Mouse (Mus musculus): ENCODE results near the gene Gm37240. TPM values are rescaled to one million over a fixed set of nuclear protein-coding genes. Genes with fewer than 3 reads are reported as not detected.

The Gm37240 gene
- polyA plus RNA-seq, 1 experiment from 2014 or later = not detected

GRCm38 (mm10) chr3:85162430-85162829, 724.9 kb downstream of the Gm37240 start:
- no peak overlapping the region for H3K27ac ChIP-seq (replicated peaks)
- no peak for ATAC-seq (ENCODE audit: low read depth)

GRCm38 (mm10) chr3:85160816-85161215, 726.5 kb downstream of the Gm37240 start:
- WGBS = 78% methylated on average over 10 of the region's 10 CpGs
- Histone ChIP-seq H3K27ac (replicated peaks) (no peak overlapping the region), H3K9me3 (no peaks in the 10 kb centered on the region), H3K4me3 (no peak overlapping the region), H3K36me3 (no peaks in the 10 kb centered on the region), H3K9ac (no peak overlapping the region), H3K4me1 (replicated peaks) (0 out of 2 replicates have a peak, but pooled peaks cover 3% of the 10 kb centered on the region), H3K27me3 (no peaks in the 10 kb centered on the region), H3K4me2 (no peak overlapping the region)
- ATAC-seq (ENCODE audit: low read depth) = no peak

More at GRCm38 (mm10) chr3:85162430-85162829, 724.9 kb downstream of the Gm37240 start:
- Histone ChIP-seq H3K4me2 (no peak overlapping the region), H3K9me3 (no peaks in the 10 kb centered on the region), H3K4me3 (no peak overlapping the region), H3K27me3 (no peaks in the 10 kb centered on the region), H3K4me1 (replicated peaks) (0 out of 2 replicates have a peak, but pooled peaks cover 3% of the 10 kb centered on the region), H3K9ac (no peak overlapping the region), H3K36me3 (no peaks in the 10 kb centered on the region)
- 93% methylated on average over 3 of the region's 3 CpGs for WGBS

GRCm38 (mm10) chr3:85159631-85160030, 727.7 kb downstream of the Gm37240 start:
- H3K4me3 ChIP-seq = no peak overlapping the region
- H3K27me3 ChIP-seq = no peaks in the 10 kb centered on the region
- no peaks in the 10 kb centered on the region for H3K36me3 ChIP-seq
- ATAC-seq (ENCODE audit: low read depth) = no peak
- H3K4me2 ChIP-seq = no peak overlapping the region
- no peak overlapping the region for H3K27ac ChIP-seq (replicated peaks)
- no peaks in the 10 kb centered on the region for H3K9me3 ChIP-seq
- no peak overlapping the region for H3K9ac ChIP-seq
- 79% methylated on average over 6 of the region's 6 CpGs for WGBS
- 0 out of 2 replicates have a peak, but pooled peaks cover 3% of the 10 kb centered on the region for H3K4me1 ChIP-seq (replicated peaks)

GRCm38 (mm10) chr3:85148816-85149215, 738.5 kb downstream of the Gm37240 start:
- Histone ChIP-seq H3K4me3 (no peak overlapping the region), H3K4me1 (replicated peaks) (no peaks in the 10 kb centered on the region), H3K27ac (replicated peaks) (no peak overlapping the region), H3K9ac (no peak overlapping the region), H3K9me3 (no peaks in the 10 kb centered on the region), H3K36me3 (no peaks in the 10 kb centered on the region), H3K4me2 (no peak overlapping the region), H3K27me3 (no peaks in the 10 kb centered on the region)
- 84% methylated on average over 4 of the region's 4 CpGs for WGBS
- no peak for ATAC-seq (ENCODE audit: low read depth)

- H3K9me3 ChIP-seq = no peaks in the 10 kb centered on the region
- H3K4me2 ChIP-seq = no peak overlapping the region
- ATAC-seq (ENCODE audit: low read depth) = no peak
- H3K27me3 ChIP-seq = no peaks in the 10 kb centered on the region
- no peak overlapping the region for H3K4me3 ChIP-seq
- H3K4me1 ChIP-seq (replicated peaks) = no peaks in the 10 kb centered on the region
- H3K9ac ChIP-seq = no peak overlapping the region
- no peaks in the 10 kb centered on the region for H3K36me3 ChIP-seq
- WGBS = 87% methylated on average over 6 of the region's 6 CpGs
- H3K27ac ChIP-seq (replicated peaks) = no peak overlapping the region
Observed at GRCm38 (mm10) chr3:85148038-85148550, 739.2 kb downstream of the Gm37240 start.

- Histone ChIP-seq H3K4me1 (replicated peaks) (no peaks in the 10 kb centered on the region; the same call in 1 of the 2 replicates), H3K9ac (no peak overlapping the region), H3K4me2 (no peak overlapping the region), H3K27me3 (no peaks in the 10 kb centered on the region), H3K4me3 (no peak overlapping the region), H3K36me3 (no peaks in the 10 kb centered on the region), H3K27ac (replicated peaks) (no peak overlapping the region), H3K9me3 (no peaks in the 10 kb centered on the region)
- no peak for ATAC-seq (ENCODE audit: low read depth)
- 41% methylated on average over 7 of the region's 7 CpGs for whole genome bisulfite sequencing
Observed at GRCm38 (mm10) chr3:85145568-85145967, 741.8 kb downstream of the Gm37240 start.

- Histone ChIP-seq H3K9ac (no peak overlapping the region), H3K4me3 (no peak overlapping the region), H3K9me3 (no peaks in the 10 kb centered on the region), H3K27me3 (no peaks in the 10 kb centered on the region), H3K27ac (replicated peaks) (no peak overlapping the region), H3K36me3 (no peaks in the 10 kb centered on the region), H3K4me1 (replicated peaks) (no peaks in the 10 kb centered on the region; the same call in 1 of the 2 replicates), H3K4me2 (no peak overlapping the region)
- 85% methylated on average over 4 of the region's 4 CpGs for WGBS
- ATAC-seq (ENCODE audit: low read depth) = no peak
Observed at GRCm38 (mm10) chr3:85145076-85145475, 742.2 kb downstream of the Gm37240 start.

GRCm38 (mm10) chr3:85144425-85144824, 742.9 kb downstream of the Gm37240 start:
- no peaks in the 10 kb centered on the region for H3K9me3 ChIP-seq

GRCm38 (mm10) chr3:85140488-85140887, 746.8 kb downstream of the Gm37240 start:
- no peak overlapping the region for H3K4me3 ChIP-seq
- no peaks in the 10 kb centered on the region for H3K36me3 ChIP-seq
- H3K4me1 ChIP-seq (replicated peaks) = peaks cover 11% of the 10 kb centered on the region; the same call in 1 of the 2 replicates
- no peak overlapping the region for H3K4me2 ChIP-seq
- no peaks in the 10 kb centered on the region for H3K9me3 ChIP-seq
- no peaks in the 10 kb centered on the region for H3K27me3 ChIP-seq
- WGBS = 41% methylated on average over 7 of the region's 7 CpGs
- no peak for ATAC-seq (ENCODE audit: low read depth)
- H3K27ac ChIP-seq (replicated peaks) = no peak overlapping the region
- H3K9ac ChIP-seq = no peak overlapping the region

More at GRCm38 (mm10) chr3:85144425-85144824, 742.9 kb downstream of the Gm37240 start:
- no peak overlapping the region for H3K27ac ChIP-seq (replicated peaks)
- no peak overlapping the region for H3K4me3 ChIP-seq
- H3K36me3 ChIP-seq = no peaks in the 10 kb centered on the region
- no peaks in the 10 kb centered on the region for H3K27me3 ChIP-seq
- WGBS = 90% methylated on average over 3 of the region's 3 CpGs
- no peak overlapping the region for H3K4me2 ChIP-seq
- no peak for ATAC-seq (ENCODE audit: low read depth)
- H3K4me1 ChIP-seq (replicated peaks) = no peaks in the 10 kb centered on the region; the same call in 1 of the 2 replicates
- no peak overlapping the region for H3K9ac ChIP-seq

GRCm38 (mm10) chr3:85138407-85138806, 748.9 kb downstream of the Gm37240 start:
- Histone ChIP-seq H3K27me3 (no peaks in the 10 kb centered on the region), H3K9me3 (no peaks in the 10 kb centered on the region), H3K4me3 (no peak overlapping the region), H3K9ac (no peak overlapping the region), H3K27ac (replicated peaks) (no peak overlapping the region), H3K4me2 (no peak overlapping the region), H3K4me1 (replicated peaks) (peaks cover 11% of the 10 kb centered on the region; the same call in 1 of the 2 replicates), H3K36me3 (no peaks in the 10 kb centered on the region)
- WGBS = 32% methylated on average over 2 of the region's 2 CpGs
- ATAC-seq (ENCODE audit: low read depth) = no peak

GRCm38 (mm10) chr3:85133561-85133960, 753.8 kb downstream of the Gm37240 start:
- H3K36me3 ChIP-seq = no peaks in the 10 kb centered on the region
- ATAC-seq (ENCODE audit: low read depth) = no peak

GRCm38 (mm10) chr3:85131878-85132277, 755.4 kb downstream of the Gm37240 start:
- H3K9ac ChIP-seq = no peak overlapping the region
- ATAC-seq (ENCODE audit: low read depth) = no peak
- no peak overlapping the region for H3K27ac ChIP-seq (replicated peaks)
- no peaks in the 10 kb centered on the region for H3K27me3 ChIP-seq
- H3K4me3 ChIP-seq = no peak overlapping the region
- H3K4me1 ChIP-seq (replicated peaks) = no peaks in the 10 kb centered on the region
- no peaks in the 10 kb centered on the region for H3K36me3 ChIP-seq
- no peaks in the 10 kb centered on the region for H3K9me3 ChIP-seq
- WGBS = 76% methylated on average over 7 of the region's 7 CpGs
- no peak overlapping the region for H3K4me2 ChIP-seq

More at GRCm38 (mm10) chr3:85133561-85133960, 753.8 kb downstream of the Gm37240 start:
- Histone ChIP-seq H3K4me1 (replicated peaks) (peaks cover 5% of the 10 kb centered on the region; the same call in 1 of the 2 replicates), H3K27ac (replicated peaks) (no peak overlapping the region), H3K27me3 (no peaks in the 10 kb centered on the region), H3K4me3 (no peak overlapping the region), H3K4me2 (no peak overlapping the region), H3K9me3 (no peaks in the 10 kb centered on the region), H3K9ac (no peak overlapping the region)
- WGBS = 86% methylated on average over 4 of the region's 4 CpGs

- H3K9ac ChIP-seq = no peak overlapping the region
- H3K9me3 ChIP-seq = no peaks in the 10 kb centered on the region
- H3K27ac ChIP-seq (replicated peaks) = no peak overlapping the region
- no peak overlapping the region for H3K4me3 ChIP-seq
- peaks cover 9% of the 10 kb centered on the region for H3K4me1 ChIP-seq (replicated peaks)
- WGBS = 86% methylated on average over 8 of the region's 8 CpGs
- H3K27me3 ChIP-seq = no peaks in the 10 kb centered on the region
- no peak overlapping the region for H3K4me2 ChIP-seq
- no peaks in the 10 kb centered on the region for H3K36me3 ChIP-seq
- no peak for ATAC-seq (ENCODE audit: low read depth)
Observed at GRCm38 (mm10) chr3:85128546-85128945, 758.8 kb downstream of the Gm37240 start.

Measured in neural tube, embryonic 13.5 days (tissue).